Mouse (Mus musculus) thymus, adult 2 months (tissue): ENCODE measurements around the gene Gtpbp2.

Experiments used
- CTCF ChIP-seq: fragments of 200-500 bp; IDR thresholded peaks from 2 replicates; pipeline ENCODE4 v1.5.1; 2012; ENCODE audit warnings: mild to moderate bottlenecking, control low read depth, low read length, moderate library complexity, borderline replicate concordance; ENCODE audit not compliant: control insufficient read depth, poor library complexity, insufficient read depth; ENCODE audit errors: extremely low read depth
- POLR2A ChIP-seq: fragments of 200-500 bp; IDR thresholded peaks from 2 replicates; pipeline ENCODE4 v1.6.1; 2012; ENCODE audit warnings: mild to moderate bottlenecking, low read length, control low read depth, moderate library complexity; ENCODE audit not compliant: control insufficient read depth, poor library complexity, insufficient read depth; ENCODE audit errors: extremely low read depth

GRCm38 (mm10) chr17:46168768-46169167 is 7.9 kb downstream of the Gtpbp2 start:
- TF ChIP-seq POLR2A (no peak), CTCF (no peak)
